Mouse (Mus musculus): ENCODE data around the gene Radil. TPM values are rescaled to one million over a fixed set of nuclear protein-coding genes. Genes with fewer than 3 reads are reported as not detected.

The Radil gene
- polyA plus RNA-seq, 1 experiment from 2014 or later = 4.2 TPM

- no peak for ATAC-seq (ENCODE audit: low FRiP score, low TSS enrichment)
- no peak overlapping the region for H3K27ac ChIP-seq (ENCODE audit: low read length)
- 81% methylated on average over 8 of the region's 8 CpGs for WGBS
Measured at GRCm38 (mm10) chr5:142574323-142575057, 23.6 kb upstream of the Radil start.

DNA sequence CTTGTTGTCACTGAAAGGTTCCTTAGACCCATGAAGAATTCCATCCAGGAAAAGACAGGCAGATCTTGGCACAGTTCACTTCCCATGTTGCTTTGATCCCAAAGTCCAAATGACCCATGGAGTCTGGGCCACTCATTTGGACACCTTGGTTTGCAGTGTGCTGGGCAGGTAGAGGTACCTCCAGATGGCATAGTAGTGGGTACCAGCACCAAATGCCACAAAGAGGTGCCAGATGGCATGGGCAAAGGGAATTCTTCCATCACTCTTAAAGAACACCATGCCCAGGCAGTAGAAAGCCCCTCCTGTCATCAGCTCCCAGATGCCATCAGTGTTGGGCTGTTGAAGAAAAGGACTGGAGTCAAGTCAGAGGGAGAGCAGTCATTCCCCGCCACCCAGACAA, 13.7 kb upstream of the Radil start:
- Histone ChIP-seq H3K27ac (ENCODE audit: low read length) (no peak overlapping the region), H3K9ac (replicated peaks; ENCODE audit: low read length) (no peak overlapping the region), H3K27me3 (ENCODE audit: insufficient read depth, low read length) (no peaks in the 10 kb centered on the region), H3K36me3 (ENCODE audit: insufficient read depth, low read length) (no peaks in the 10 kb centered on the region), H3K9me3 (ENCODE audit: low read length) (0 out of 2 replicates have a peak, but pooled peaks cover 5% of the 10 kb centered on the region), H3K4me2 (replicated peaks; ENCODE audit: low read depth, low read length) (no peak overlapping the region), H3K4me1 (ENCODE audit: insufficient read depth, low read length) (no peaks in the 10 kb centered on the region), H3K4me3 (ENCODE audit: low read length) (no peak overlapping the region)
- WGBS = 89% methylated on average over 1 of the region's 1 CpGs
- ATAC-seq (ENCODE audit: low FRiP score, low TSS enrichment) = no peak

More at GRCm38 (mm10) chr5:142574323-142575057, 23.6 kb upstream of the Radil start:
- no peaks in the 10 kb centered on the region for H3K27me3 ChIP-seq (ENCODE audit: insufficient read depth, low read length)
- no peaks in the 10 kb centered on the region for H3K36me3 ChIP-seq (ENCODE audit: insufficient read depth, low read length)
- H3K4me1 ChIP-seq (ENCODE audit: insufficient read depth, low read length) = no peaks in the 10 kb centered on the region
- H3K9ac ChIP-seq (replicated peaks; ENCODE audit: low read length) = no peak overlapping the region
- H3K4me3 ChIP-seq (ENCODE audit: low read length) = no peak overlapping the region
- peaks cover 10% of the 10 kb centered on the region for H3K9me3 ChIP-seq (ENCODE audit: low read length)
- no peak overlapping the region for H3K4me2 ChIP-seq (replicated peaks; ENCODE audit: low read depth, low read length)

GRCm38 (mm10) chr5:142560261-142560660, 9.4 kb upstream of the Radil start:
- no peak for ATAC-seq (ENCODE audit: low FRiP score, low TSS enrichment)
- Histone ChIP-seq H3K27ac (ENCODE audit: low read length) (no peak overlapping the region), H3K9ac (replicated peaks; ENCODE audit: low read length) (no peak overlapping the region), H3K4me3 (ENCODE audit: low read length) (no peak overlapping the region), H3K4me2 (replicated peaks; ENCODE audit: low read depth, low read length) (no peak overlapping the region), H3K27me3 (ENCODE audit: insufficient read depth, low read length) (no peaks in the 10 kb centered on the region), H3K4me1 (ENCODE audit: insufficient read depth, low read length) (no peaks in the 10 kb centered on the region), H3K9me3 (ENCODE audit: low read length) (no peaks in the 10 kb centered on the region; the same call in 1 of the 2 replicates), H3K36me3 (ENCODE audit: insufficient read depth, low read length) (no peaks in the 10 kb centered on the region)
- WGBS = 57% methylated on average over 7 of the region's 7 CpGs

DNA sequence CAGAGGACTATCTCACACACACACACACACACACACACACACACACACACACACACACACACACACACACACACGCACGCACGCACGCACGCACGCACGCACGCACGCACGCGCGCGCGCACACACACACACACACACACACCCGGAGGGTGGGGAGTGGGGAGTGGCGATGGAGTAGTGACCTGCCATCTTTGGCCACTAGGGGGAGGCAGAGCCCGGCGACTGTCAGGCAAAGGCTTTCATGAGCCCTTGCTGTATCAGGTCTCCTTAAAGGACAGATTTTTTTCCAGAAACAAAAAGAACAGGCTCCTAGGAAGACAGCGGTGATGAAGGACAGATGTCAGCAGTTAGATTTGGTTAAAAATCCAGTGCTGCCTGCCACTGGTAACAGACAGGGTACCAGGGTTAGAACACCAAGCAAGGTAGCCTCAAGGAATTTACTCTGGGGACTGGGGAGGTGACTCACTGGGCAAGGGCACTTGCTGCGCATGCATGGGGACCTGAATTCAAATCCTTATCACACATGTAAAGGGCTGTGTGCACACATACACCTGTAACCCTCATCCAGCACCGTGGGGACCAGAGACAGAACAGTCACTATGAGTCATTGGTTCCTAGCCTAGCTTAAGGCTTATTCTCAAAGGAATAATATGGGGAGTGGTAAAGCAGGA, 6.6 kb upstream of the Radil start:
- H3K27me3 ChIP-seq (ENCODE audit: insufficient read depth, low read length) = no peaks in the 10 kb centered on the region
- H3K27ac ChIP-seq (ENCODE audit: low read length) = no peak overlapping the region
- no peaks in the 10 kb centered on the region for H3K4me1 ChIP-seq (ENCODE audit: insufficient read depth, low read length)
- no peak overlapping the region for H3K4me3 ChIP-seq (ENCODE audit: low read length)
- no peak overlapping the region for H3K4me2 ChIP-seq (replicated peaks; ENCODE audit: low read depth, low read length)
- no peak overlapping the region for H3K9ac ChIP-seq (replicated peaks; ENCODE audit: low read length)
- ATAC-seq (ENCODE audit: low FRiP score, low TSS enrichment) = peak; percentile 74
- H3K36me3 ChIP-seq (ENCODE audit: insufficient read depth, low read length) = no peaks in the 10 kb centered on the region
- 24% methylated on average over 12 of the region's 21 CpGs for WGBS
- no peaks in the 10 kb centered on the region; the same call in 1 of the 2 replicates for H3K9me3 ChIP-seq (ENCODE audit: low read length)

DNA sequence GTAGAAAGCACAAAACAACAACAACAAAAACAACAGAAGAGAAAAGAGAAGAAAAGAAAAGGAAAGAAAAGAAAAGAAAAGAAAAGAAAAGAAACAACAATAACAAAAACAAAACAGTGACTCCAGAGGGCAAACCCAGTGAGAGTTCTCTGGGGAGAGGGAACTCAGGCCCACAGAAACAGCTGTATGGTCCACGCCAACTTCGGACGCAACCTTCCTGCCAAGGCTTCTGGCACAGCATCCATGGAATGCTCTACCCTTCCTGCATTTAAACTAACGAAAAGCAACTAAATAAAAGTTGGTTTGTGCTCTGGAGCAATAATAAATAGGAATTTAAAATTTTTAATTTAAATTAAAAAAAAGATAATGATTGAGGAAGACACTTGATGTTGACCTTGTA, 5.8 kb upstream of the Radil start:
- no peaks in the 10 kb centered on the region for H3K27me3 ChIP-seq (ENCODE audit: insufficient read depth, low read length)
- H3K9me3 ChIP-seq (ENCODE audit: low read length) = no peaks in the 10 kb centered on the region; the same call in 1 of the 2 replicates
- H3K9ac ChIP-seq (replicated peaks; ENCODE audit: low read length) = no peak overlapping the region
- H3K36me3 ChIP-seq (ENCODE audit: insufficient read depth, low read length) = no peaks in the 10 kb centered on the region
- WGBS = 80% methylated on average over 4 of the region's 4 CpGs
- H3K4me1 ChIP-seq (ENCODE audit: insufficient read depth, low read length) = no peaks in the 10 kb centered on the region
- H3K4me2 ChIP-seq (replicated peaks; ENCODE audit: low read depth, low read length) = no peak overlapping the region
- H3K4me3 ChIP-seq (ENCODE audit: low read length) = no peak overlapping the region
- no peak overlapping the region for H3K27ac ChIP-seq (ENCODE audit: low read length)
- no peak for ATAC-seq (ENCODE audit: low FRiP score, low TSS enrichment)

GRCm38 (mm10) chr5:142555866-142556265, 5.0 kb upstream of the Radil start:
- no peak overlapping the region for H3K9ac ChIP-seq (replicated peaks; ENCODE audit: low read length)
- no peak overlapping the region for H3K4me2 ChIP-seq (replicated peaks; ENCODE audit: low read depth, low read length)
- no peak for ATAC-seq (ENCODE audit: low FRiP score, low TSS enrichment)
- no peaks in the 10 kb centered on the region for H3K36me3 ChIP-seq (ENCODE audit: insufficient read depth, low read length)
- H3K9me3 ChIP-seq (ENCODE audit: low read length) = no peaks in the 10 kb centered on the region; the same call in 1 of the 2 replicates
- H3K4me1 ChIP-seq (ENCODE audit: insufficient read depth, low read length) = 0 out of 2 replicates have a peak, but pooled peaks cover 1% of the 10 kb centered on the region
- H3K27ac ChIP-seq (ENCODE audit: low read length) = no peak overlapping the region
- no peaks in the 10 kb centered on the region for H3K27me3 ChIP-seq (ENCODE audit: insufficient read depth, low read length)
- 81% methylated on average over 5 of the region's 5 CpGs for WGBS
- H3K4me3 ChIP-seq (ENCODE audit: low read length) = no peak overlapping the region

DNA sequence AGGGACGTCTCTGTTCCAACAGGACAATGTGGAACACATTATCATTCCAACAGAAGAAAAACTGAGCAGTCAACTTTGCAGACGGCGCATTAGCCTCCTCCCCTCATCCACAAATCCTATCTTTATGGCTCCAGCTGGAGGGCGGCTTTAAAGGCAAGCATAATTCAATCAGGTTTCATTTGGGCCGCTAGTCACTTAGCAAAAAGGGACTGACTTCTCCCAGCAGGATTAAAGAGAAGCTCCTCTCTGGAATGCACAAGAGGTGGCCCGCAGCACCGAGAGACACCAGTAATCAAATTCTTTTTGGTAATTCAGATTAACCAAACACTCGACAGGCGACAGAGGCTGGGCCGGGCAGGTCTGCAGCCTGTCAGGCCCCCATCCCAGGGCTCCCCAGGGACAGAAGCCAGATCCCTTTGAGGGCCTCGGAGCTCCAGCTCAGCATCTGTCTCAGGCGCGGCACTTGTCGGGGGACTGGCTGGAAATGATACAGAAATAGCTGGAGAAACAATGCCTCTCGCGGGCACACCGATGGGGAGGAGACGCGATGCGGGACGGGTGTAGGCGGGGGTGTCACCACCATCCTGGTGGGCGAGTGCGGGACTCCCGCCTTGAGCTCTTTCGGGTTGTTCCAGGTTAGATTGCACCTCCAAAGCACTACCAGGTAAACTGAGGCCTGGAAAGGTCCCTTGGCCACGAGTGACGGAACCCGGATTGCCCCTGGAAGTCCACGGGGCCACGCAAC, 765 bp downstream of the Radil start:
- H3K36me3 ChIP-seq (ENCODE audit: insufficient read depth, low read length) = no peaks in the 10 kb centered on the region
- H3K4me3 ChIP-seq (ENCODE audit: low read length) = peak overlapping the region; percentile 67
- no peaks in the 10 kb centered on the region for H3K9me3 ChIP-seq (ENCODE audit: low read length)
- H3K27ac ChIP-seq (ENCODE audit: low read length) = no peak overlapping the region
- H3K27me3 ChIP-seq (ENCODE audit: insufficient read depth, low read length) = peaks cover 4% of the 10 kb centered on the region; the same call in 1 of the 2 replicates
- H3K9ac ChIP-seq (replicated peaks; ENCODE audit: low read length) = peak overlapping the region; percentile 66
- H3K4me2 ChIP-seq (replicated peaks; ENCODE audit: low read depth, low read length) = peak overlapping the region; percentile 99
- peak; percentile 50 for ATAC-seq (ENCODE audit: low FRiP score, low TSS enrichment)
- WGBS = 1% methylated on average over 31 of the region's 31 CpGs
- peaks cover 18% of the 10 kb centered on the region for H3K4me1 ChIP-seq (ENCODE audit: insufficient read depth, low read length)

GRCm38 (mm10) chr5:142549441-142549840, 1.5 kb downstream of the Radil start:
- Histone ChIP-seq H3K27ac (ENCODE audit: low read length) (0 out of 2 replicates have a peak overlapping the region, but pooled peaks have one; percentile 17), H3K4me1 (ENCODE audit: insufficient read depth, low read length) (peaks cover 22% of the 10 kb centered on the region), H3K9me3 (ENCODE audit: low read length) (no peaks in the 10 kb centered on the region), H3K9ac (replicated peaks; ENCODE audit: low read length) (0 out of 2 replicates have a peak overlapping the region, but pooled peaks have one; percentile 6), H3K36me3 (ENCODE audit: insufficient read depth, low read length) (no peaks in the 10 kb centered on the region), H3K4me2 (replicated peaks; ENCODE audit: low read depth, low read length) (peak overlapping the region; percentile 99; the same call in 1 of the 2 replicates), H3K4me3 (ENCODE audit: low read length) (no peak overlapping the region; the same call in 1 of the 2 replicates), H3K27me3 (ENCODE audit: insufficient read depth, low read length) (peaks cover 4% of the 10 kb centered on the region; the same call in 1 of the 2 replicates)
- 32% methylated on average over 9 of the region's 9 CpGs for WGBS
- no peak for ATAC-seq (ENCODE audit: low FRiP score, low TSS enrichment)

- no peaks in the 10 kb centered on the region for H3K9me3 ChIP-seq (ENCODE audit: low read length)
- peaks cover 4% of the 10 kb centered on the region; the same call in 1 of the 2 replicates for H3K27me3 ChIP-seq (ENCODE audit: insufficient read depth, low read length)
- H3K4me1 ChIP-seq (ENCODE audit: insufficient read depth, low read length) = peaks cover 22% of the 10 kb centered on the region
- no peak overlapping the region for H3K4me3 ChIP-seq (ENCODE audit: low read length)
- 85% methylated on average over 3 of the region's 3 CpGs for WGBS
- ATAC-seq (ENCODE audit: low FRiP score, low TSS enrichment) = no peak
- no peak overlapping the region for H3K27ac ChIP-seq (ENCODE audit: low read length)
- H3K4me2 ChIP-seq (replicated peaks; ENCODE audit: low read depth, low read length) = no peak overlapping the region
- H3K9ac ChIP-seq (replicated peaks; ENCODE audit: low read length) = no peak overlapping the region
- H3K36me3 ChIP-seq (ENCODE audit: insufficient read depth, low read length) = no peaks in the 10 kb centered on the region
Measured at GRCm38 (mm10) chr5:142547066-142547465, 3.8 kb downstream of the Radil start.

Data from kidney, embryonic 16.5 days (tissue).